Mouse (Mus musculus) stomach, postnatal 0 days (tissue): ENCODE measurements around the gene Pdyn. TPM values are rescaled to one million over a fixed set of nuclear protein-coding genes. Genes with fewer than 3 reads are reported as not detected.
A peak's percentile ranks its signal among the peaks of the same experiment; 100 is the strongest.

Experiments
- ATAC-seq: fragments of 200-750 bp; cut with Nextera tagmentation; 2 replicates; pipeline ENCODE4 v1.8.0; 2017; ENCODE audit not compliant: low FRiP score, low TSS enrichment
- DNase-seq: peaks from one replicate; pipeline ENCODE4 v3.0.0-alpha.2; 2016; ENCODE audit warnings: low spot score
- H3K27ac ChIP-seq: fragments of 300-500 bp; sonication (generic); replicated peaks from 2 replicates; pipeline ENCODE4 v1.5.1; 2014; ENCODE audit warnings: mild to moderate bottlenecking, control low read depth
- H3K27me3 ChIP-seq: fragments of 300-500 bp; sonication (generic); 2 replicates; pipeline ENCODE4 v1.6.1; 2014; ENCODE audit warnings: low read length; ENCODE audit not compliant: control insufficient read depth, insufficient read depth
- H3K36me3 ChIP-seq: fragments of 300-500 bp; sonication (generic); 2 replicates; pipeline ENCODE4 v1.6.1; 2014; ENCODE audit warnings: low read length, mixed read lengths; ENCODE audit not compliant: control insufficient read depth, insufficient read depth
- H3K4me1 ChIP-seq: fragments of 300-500 bp; sonication (generic); replicated peaks from 2 replicates; pipeline ENCODE4 v1.6.1; 2014; ENCODE audit warnings: antibody characterized with exemption; ENCODE audit not compliant: control insufficient read depth, insufficient read depth
- H3K4me2 ChIP-seq: fragments of 300-500 bp; sonication (generic); replicated peaks from 2 replicates; pipeline ENCODE4 v1.6.1; 2014; ENCODE audit warnings: low read depth, mild to moderate bottlenecking, control low read depth, moderate library complexity
- H3K4me3 ChIP-seq: fragments of 300-500 bp; sonication (generic); 2 replicates; pipeline ENCODE4 v1.5.1; 2014; ENCODE audit warnings: low read depth, low read length, control low read depth
- H3K9ac ChIP-seq: fragments of 300-500 bp; sonication (generic); 2 replicates; pipeline ENCODE4 v1.6.1; 2014; ENCODE audit warnings: mild to moderate bottlenecking, low read length, control low read depth, mixed read lengths
- H3K9me3 ChIP-seq: fragments of 300-500 bp; sonication (generic); 2 replicates; pipeline ENCODE4 v1.6.1; 2016; ENCODE audit warnings: low read length; ENCODE audit not compliant: control insufficient read depth
- CTCF ChIP-seq: IDR thresholded peaks from 2 replicates; pipeline ENCODE4 v1.5.1; 2016; ENCODE audit warnings: antibody characterized with exemption, low read depth, mild to moderate bottlenecking, moderate library complexity
- EP300 ChIP-seq: optimal IDR thresholded peaks from 2 replicates; pipeline ENCODE3; 2016; ENCODE audit warnings: antibody characterized with exemption
- WGBS: fragments of 180-500 bp; shearing (Covaris S2); extraction: QIAGEN DNeasy Blood & Tissue Kit; methylation state at CpG from one replicate; pipeline ENCODE4 v1.1.7; 2014; 5-methylcytosine and 5-hydroxymethylcytosine counted together
- polyA plus RNA-seq: library from polyadenylated mRNA; unstranded; fragments of >200 nt; fragmentation: Nextera tagmentation; extraction: Ambion mirVana; gene quantifications from 2 replicates; pipeline ENCODE4 v1.2.1, GENCODE M21; 2015

Pdyn gene
- polyA plus RNA-seq, 1 experiment from 2014 or later: 0.08 TPM

DNA sequence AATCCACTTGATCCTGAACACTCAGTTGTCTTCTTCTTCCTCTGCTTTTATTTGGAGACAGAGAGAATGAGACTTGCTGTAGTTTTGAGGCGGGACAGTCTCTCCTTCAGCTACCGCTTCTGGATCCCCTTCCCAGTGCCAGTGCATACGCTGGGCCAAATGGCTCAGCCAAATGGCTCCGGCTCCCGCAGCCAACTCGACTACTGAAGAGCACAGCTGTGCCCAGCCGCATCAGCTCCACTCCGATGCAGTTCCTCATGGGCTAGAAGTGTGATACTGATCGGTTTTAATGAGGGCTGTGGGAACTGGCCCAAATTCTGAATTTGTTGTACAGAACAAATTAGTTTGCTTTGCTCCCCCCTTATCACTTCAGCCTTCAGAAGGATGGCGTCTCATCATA, 12.7 kb downstream of the Pdyn start:
- ATAC-seq: no peak
- H3K27me3 ChIP-seq: no peaks in the 10 kb centered on the region
- WGBS: 57% methylated on average over 10 of the region's 10 CpGs
- no peak overlapping the region for H3K4me3 ChIP-seq
- H3K4me1 ChIP-seq: no peaks in the 10 kb centered on the region
- no peak for DNase-seq
- H3K27ac ChIP-seq: no peak overlapping the region
- H3K9me3 ChIP-seq: no peaks in the 10 kb centered on the region
- no peaks in the 10 kb centered on the region for H3K36me3 ChIP-seq
- H3K4me2 ChIP-seq: no peak overlapping the region
- H3K9ac ChIP-seq: no peak overlapping the region
- TF ChIP-seq CTCF (no peak), EP300 (no peak)

DNA sequence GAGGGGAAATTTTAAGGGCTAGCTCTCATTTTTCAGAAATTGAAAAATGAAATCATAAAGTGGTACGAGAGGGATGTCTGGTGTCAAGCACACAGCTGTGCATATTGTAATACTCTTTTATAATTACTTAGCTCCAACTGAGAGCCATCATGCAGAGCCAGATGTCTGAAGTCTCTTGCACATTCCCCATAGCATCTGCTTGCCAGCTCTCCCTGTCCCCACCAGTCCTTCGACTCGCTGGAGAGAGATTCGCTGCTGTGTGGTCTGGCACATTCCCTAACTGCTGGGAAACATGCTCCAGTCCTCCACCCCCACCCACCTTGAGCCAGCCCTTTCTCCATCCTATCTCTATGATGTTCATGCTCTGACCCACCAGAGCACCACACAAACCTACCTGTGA, 15.6 kb downstream of the Pdyn start:
- TF ChIP-seq CTCF (no peak), EP300 (no peak)
- H3K36me3 ChIP-seq: no peaks in the 10 kb centered on the region
- no peak overlapping the region for H3K4me3 ChIP-seq
- H3K9ac ChIP-seq: no peak overlapping the region
- no peak for DNase-seq
- no peaks in the 10 kb centered on the region for H3K9me3 ChIP-seq
- ATAC-seq: no peak
- no peak overlapping the region for H3K4me2 ChIP-seq
- no peaks in the 10 kb centered on the region for H3K4me1 ChIP-seq
- no peaks in the 10 kb centered on the region for H3K27me3 ChIP-seq
- WGBS: 53% methylated on average over 4 of the region's 4 CpGs
- H3K27ac ChIP-seq: no peak overlapping the region

- no peak for ATAC-seq
- no peak for TF ChIP-seq EP300
- no peak for TF ChIP-seq CTCF
- Histone ChIP-seq H3K4me2 (no peak overlapping the region), H3K36me3 (no peaks in the 10 kb centered on the region), H3K4me3 (no peak overlapping the region), H3K9me3 (no peaks in the 10 kb centered on the region), H3K27ac (no peak overlapping the region), H3K4me1 (no peaks in the 10 kb centered on the region), H3K27me3 (no peaks in the 10 kb centered on the region), H3K9ac (no peak overlapping the region)
- 80% methylated on average over 3 of the region's 3 CpGs for WGBS
- DNase-seq: no peak
These were observed 19.4 kb downstream of the Pdyn start for GRCm38 (mm10) chr2:129680236-129680635.

- TF ChIP-seq CTCF (no peak), EP300 (no peak)
- H3K9me3 ChIP-seq: no peaks in the 10 kb centered on the region
- H3K9ac ChIP-seq: no peak overlapping the region
- ATAC-seq (no peak), DNase-seq (no peak)
- H3K4me3 ChIP-seq: no peak overlapping the region
- no peak overlapping the region for H3K27ac ChIP-seq
- H3K27me3 ChIP-seq: no peaks in the 10 kb centered on the region
- H3K4me2 ChIP-seq: no peak overlapping the region
- no peaks in the 10 kb centered on the region for H3K36me3 ChIP-seq
- H3K4me1 ChIP-seq: no peaks in the 10 kb centered on the region
- 67% methylated on average over 5 of the region's 5 CpGs for WGBS
These were observed 20.6 kb downstream of the Pdyn start for GRCm38 (mm10) chr2:129679066-129679465.

DNA sequence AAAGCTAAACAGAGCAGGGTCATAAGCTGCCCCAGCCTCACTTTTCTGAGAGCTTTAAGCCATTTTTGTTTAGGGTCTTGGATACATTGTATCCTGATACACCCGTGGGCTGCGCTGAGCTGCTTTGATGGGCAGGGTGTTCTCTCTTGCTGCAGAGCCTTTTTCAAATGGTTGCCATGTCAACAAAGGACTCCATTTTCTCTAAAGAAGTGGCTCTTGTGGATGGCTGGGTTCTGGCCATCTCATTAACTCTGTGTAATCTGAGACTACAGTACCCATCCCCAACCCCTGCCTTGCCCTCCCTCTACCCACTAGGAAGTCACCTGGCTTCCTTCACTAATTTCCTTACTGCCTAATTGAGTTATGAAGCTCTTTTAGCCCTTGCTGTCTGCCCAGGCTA, 22.0 kb downstream of the Pdyn start:
- Histone ChIP-seq H3K4me2 (no peak overlapping the region), H3K9ac (no peak overlapping the region), H3K9me3 (no peaks in the 10 kb centered on the region), H3K36me3 (no peaks in the 10 kb centered on the region), H3K27ac (no peak overlapping the region), H3K4me1 (no peaks in the 10 kb centered on the region), H3K27me3 (no peaks in the 10 kb centered on the region), H3K4me3 (no peak overlapping the region)
- ATAC-seq (no peak), DNase-seq (no peak)
- no peak for TF ChIP-seq EP300
- no peak for TF ChIP-seq CTCF
- 34% methylated on average over 2 of the region's 2 CpGs for WGBS

GRCm38 (mm10) chr2:129674935-129675634, 24.6 kb downstream of the Pdyn start:
- TF ChIP-seq CTCF (peak; percentile 97), EP300 (no peak)
- H3K27me3 ChIP-seq: no peaks in the 10 kb centered on the region
- DNase-seq (peak; percentile 88), ATAC-seq (peak; percentile 67; the same call in 1 of the 2 replicates)
- 27% methylated on average over 13 of the region's 13 CpGs for WGBS
- no peaks in the 10 kb centered on the region for H3K36me3 ChIP-seq
- no peaks in the 10 kb centered on the region for H3K9me3 ChIP-seq
- no peak overlapping the region for H3K27ac ChIP-seq
- no peak overlapping the region for H3K4me2 ChIP-seq
- no peak overlapping the region for H3K9ac ChIP-seq
- H3K4me3 ChIP-seq: no peak overlapping the region
- H3K4me1 ChIP-seq: no peaks in the 10 kb centered on the region
